In genomic region chr10:13982271-13982670, GRCm38 (mm10) we compare ENCODE assay signal across 8 mouse cellular contexts. TPM values are rescaled to one million over a fixed set of nuclear protein-coding genes. Genes with fewer than 3 reads are reported as not detected.
DNase-seq lines count a peak whose midpoint lies in the region; ATAC-seq and TF ChIP-seq lines count a peak whose summit lies in the region.

No protein-coding gene starts in this region.

- no peaks in the 10 kb centered on the region for H3K27me3 ChIP-seq in kidney, adult 2 months (replicated peaks; ENCODE audit: control insufficient read depth, insufficient read depth, low read length)
- no peaks in the 10 kb centered on the region for H3K27me3 ChIP-seq in hindbrain, embryonic 13.5 days
- H3K27me3 ChIP-seq in midbrain, embryonic 12.5 days: no peaks in the 10 kb centered on the region

- H3K27ac ChIP-seq in kidney, adult 2 months (ENCODE audit: insufficient read depth, low read depth, low read length): peak overlapping the region; percentile 99; the same call in 1 of the 2 replicates
- no peak overlapping the region for H3K27ac ChIP-seq in hindbrain, embryonic 13.5 days
- no peak overlapping the region for H3K27ac ChIP-seq in midbrain, embryonic 12.5 days (replicated peaks)

- H3K4me1 ChIP-seq in kidney, adult 2 months (ENCODE audit: control insufficient read depth, insufficient read depth, low read length): peaks cover 5% of the 10 kb centered on the region; the same call in 1 of the 2 replicates
- H3K4me1 ChIP-seq in hindbrain, embryonic 13.5 days (replicated peaks): peaks cover 13% of the 10 kb centered on the region
- H3K4me1 ChIP-seq in midbrain, embryonic 12.5 days: peaks cover 10% of the 10 kb centered on the region

- peak overlapping the region; percentile 83 for H3K9ac ChIP-seq in hindbrain, embryonic 13.5 days
- H3K9ac ChIP-seq in midbrain, embryonic 12.5 days (replicated peaks): no peak overlapping the region

- no peak for DNase-seq in kidney, adult 2 months
- no peak for DNase-seq in kidney, postnatal 36 days
- DNase-seq in T-cell, adult 2 months (ENCODE audit: low spot score): peak; percentile 41
- DNase-seq in embryo, embryonic 10 days (ENCODE audit: low spot score): no peak
- no peak for DNase-seq in layer of hippocampus, postnatal 25 days (ENCODE audit: extremely low spot score in 1 of 2, low spot score in 1 of 2)

- H3K4me3 ChIP-seq in kidney, adult 2 months (ENCODE audit: insufficient read depth, low read depth, low read length): no peak overlapping the region
- peak overlapping the region; percentile 62 for H3K4me3 ChIP-seq in hindbrain, embryonic 13.5 days
- H3K4me3 ChIP-seq in midbrain, embryonic 12.5 days: peak overlapping the region; percentile 64

- H3K9me3 ChIP-seq in hindbrain, embryonic 13.5 days: no peaks in the 10 kb centered on the region
- no peaks in the 10 kb centered on the region for H3K9me3 ChIP-seq in midbrain, embryonic 12.5 days

- H3K36me3 ChIP-seq in kidney, adult 2 months (ENCODE audit: control insufficient read depth, insufficient read depth, low read length): no peaks in the 10 kb centered on the region
- H3K36me3 ChIP-seq in hindbrain, embryonic 13.5 days: no peaks in the 10 kb centered on the region
- H3K36me3 ChIP-seq in midbrain, embryonic 12.5 days: no peaks in the 10 kb centered on the region

- no peak for ATAC-seq in hindbrain, embryonic 13.5 days (ENCODE audit: low FRiP score)
- ATAC-seq in midbrain, embryonic 12.5 days (ENCODE audit: low FRiP score, low read depth): peak; percentile 17; the same call in 1 of the 2 replicates
- no peak for ATAC-seq in erythroid progenitor cell, adult 5-6 weeks (replicated peaks; ENCODE audit: low FRiP score, poor library complexity, severe bottlenecking)

- 60% methylated on average over 6 of the region's 6 CpGs for WGBS in kidney, adult 2 months
- 73% methylated on average over 6 of the region's 6 CpGs for WGBS in hindbrain, embryonic 13.5 days
- WGBS in midbrain, embryonic 12.5 days: 73% methylated on average over 6 of the region's 6 CpGs

- H3K4me2 ChIP-seq in hindbrain, embryonic 13.5 days: peak overlapping the region; percentile 82
- peak overlapping the region; percentile 84 for H3K4me2 ChIP-seq in midbrain, embryonic 12.5 days (replicated peaks)

- no peak for TF ChIP-seq POLR2A in kidney, adult 2 months (IDR thresholded peaks at IDR 0.05; ENCODE audit: low read depth, low read length)

- TF ChIP-seq CTCF in kidney, adult 2 months (conservative IDR thresholded peaks at IDR 0.05; ENCODE audit: insufficient read depth, insufficient read length, low read depth, low read length): no peak

RNA-seq across cellular contexts. Expression of gene Hivep2, which starts 16.4 kb away (rescaled TPM):
- 4.9 and 5.1 TPM in 2 replicates for polyA plus RNA-seq in kidney, adult 2 months (2012; rRNA removed)
- polyA plus RNA-seq in hindbrain, embryonic 13.5 days (2015; fragmentation: Nextera tagmentation; extraction: Ambion mirVana): 7.0 and 7.6 TPM in 2 replicates
- 5.9 and 6.5 TPM in 2 replicates for polyA plus RNA-seq in midbrain, embryonic 12.5 days (2016; fragmentation: Nextera tagmentation; extraction: Ambion mirVana)
- total RNA-seq in erythroid progenitor cell, adult 5-6 weeks (2015; ENCODE audit: low replicate concordance): 4.3 and 4.6 TPM in 2 replicates
- 1.3 and 1.5 TPM in 2 replicates for total RNA-seq in erythroid progenitor cell, adult 5-6 weeks (2017; ENCODE audit: low replicate concordance)
- 100 to 1,000 TPM; 202 to 236 TPM for total RNA-seq in layer of hippocampus, postnatal 25 days (2021)
